Mouse (Mus musculus) megakaryocyte-erythroid progenitor cell, adult 5 weeks (primary cell): ENCODE results near the gene Hmmr. TPM values are rescaled to one million over a fixed set of nuclear protein-coding genes. Genes with fewer than 3 reads are reported as not detected.

Source experiments
- polyA plus RNA-seq: library from polyadenylated mRNA; stranded (reverse); fragments of >175 nt; gene quantifications from 2 replicates; pipeline ENCODE4 v1.2.3, GENCODE M21; 2012

Gene Hmmr
- polyA plus RNA-seq, result 1.3 and 2.4 TPM in 2 replicates

GRCm38 (mm10) chr11:40733339-40734174 is at the start of gene Hmmr, which contains the start of gene Nudcd2:
Gene Hmmr (minus strand): TSS chr11:40733422.
Gene Nudcd2 (plus strand): TSS chr11:40733667.

GRCm38 (mm10) chr11:40755109-40755627 is 21.9 kb upstream of the Hmmr start, which contains the start of gene Ccng1:
Gene Ccng1 (minus strand): TSS chr11:40755311.

DNA sequence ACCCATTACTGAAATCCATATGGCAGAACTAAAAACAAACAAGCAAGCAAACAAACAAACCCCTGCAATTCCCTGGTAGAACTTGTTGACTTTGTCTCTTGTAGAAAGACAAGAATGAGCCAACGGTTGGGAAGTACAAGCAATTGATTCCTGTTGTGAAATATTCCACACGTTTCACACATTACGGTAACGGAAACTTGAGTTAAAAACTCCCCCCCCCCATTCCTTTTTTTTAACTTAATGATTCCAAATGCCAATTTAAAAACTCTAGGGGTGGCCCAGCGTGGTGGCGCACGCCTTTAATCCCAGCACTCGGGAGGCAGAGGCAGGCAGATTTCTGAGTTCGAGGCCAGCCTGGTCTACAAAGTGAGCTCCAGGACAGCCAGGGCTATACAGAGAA is 38.1 kb downstream of the Hmmr start, which contains the start of gene Mat2b:
TSS of gene Mat2b (minus strand) at position 101 of the 400 bp plus-strand sequence.

Other genes with a start within 250 kb of the Hmmr start
- gene Mat2b, start 38.2 kb downstream of the Hmmr start, polyA plus RNA-seq, result 71.6 and 88.5 TPM in 2 replicates
- 41.1 and 42.0 TPM in 2 replicates for gene Nudcd2, start 245 bp upstream of the Hmmr start, polyA plus RNA-seq
- gene Ccng1, start 21.9 kb upstream of the Hmmr start, polyA plus RNA-seq, result 17.5 and 19.6 TPM in 2 replicates